Mouse (Mus musculus) embryo, embryonic 10.5 days (tissue): ENCODE measurements around the gene Tubb4a.

Source experiments
- DNase-seq: peaks from one replicate; pipeline ENCODE4 v3.0.0-alpha.2; 2015; ENCODE audit warnings: low spot score

Gene Tubb4a

DNA sequence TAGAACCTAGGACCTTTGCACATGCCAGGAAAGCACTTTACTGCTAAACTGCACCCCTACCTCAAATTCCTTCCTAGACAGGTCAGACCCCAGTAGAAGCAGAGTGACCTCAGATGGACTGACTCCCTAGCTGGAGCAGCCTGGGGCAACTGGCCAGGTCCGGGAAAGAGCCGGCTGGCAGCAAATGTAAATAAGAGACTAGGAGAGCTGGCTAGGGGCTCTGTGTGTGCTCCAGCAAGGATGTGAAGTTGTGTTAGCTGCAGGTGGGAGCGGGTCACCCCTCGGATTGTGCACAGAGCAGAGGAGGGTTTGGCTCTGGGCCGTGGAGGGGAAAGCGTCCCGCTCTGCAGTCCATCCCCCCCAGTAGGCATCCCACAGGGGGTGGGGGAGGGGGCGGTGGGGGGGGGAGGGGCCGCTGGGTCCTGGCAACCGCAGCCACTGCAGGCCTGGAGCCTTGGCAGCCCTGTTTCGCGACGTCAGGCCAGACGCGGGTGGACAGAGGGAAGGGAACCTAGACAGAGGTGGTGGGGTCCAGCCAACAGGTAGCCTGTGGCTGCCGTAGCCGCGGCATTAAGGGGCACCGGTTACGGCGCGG lies 28.6 kb downstream of the Tubb4a start, which contains the start of gene Crb3:
Gene Crb3, plus strand, starts transcription at position 215 of the 595 bp plus-strand sequence.
- peak; percentile 15 for DNase-seq

DNA sequence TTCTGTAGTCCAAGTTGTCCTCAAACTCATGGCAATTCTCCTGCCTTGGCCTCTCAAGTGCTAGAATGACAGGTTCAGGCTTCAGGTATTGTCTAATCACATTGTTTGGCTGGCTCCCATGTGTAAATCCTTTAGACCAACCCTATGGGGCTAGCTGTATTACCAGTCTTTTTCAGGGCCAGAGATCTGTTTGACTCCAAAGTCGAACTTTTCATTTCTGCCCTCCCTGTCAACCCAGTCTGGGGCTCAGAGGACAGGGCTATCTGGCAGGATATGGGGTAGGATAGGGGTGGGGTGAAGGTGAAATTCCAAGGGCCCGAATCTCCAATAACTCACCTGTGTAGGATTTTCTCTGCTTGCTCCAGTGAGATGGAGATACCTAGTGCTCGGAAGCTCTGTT lies 31.3 kb downstream of the Tubb4a start:
- DNase-seq, result no peak

DNA sequence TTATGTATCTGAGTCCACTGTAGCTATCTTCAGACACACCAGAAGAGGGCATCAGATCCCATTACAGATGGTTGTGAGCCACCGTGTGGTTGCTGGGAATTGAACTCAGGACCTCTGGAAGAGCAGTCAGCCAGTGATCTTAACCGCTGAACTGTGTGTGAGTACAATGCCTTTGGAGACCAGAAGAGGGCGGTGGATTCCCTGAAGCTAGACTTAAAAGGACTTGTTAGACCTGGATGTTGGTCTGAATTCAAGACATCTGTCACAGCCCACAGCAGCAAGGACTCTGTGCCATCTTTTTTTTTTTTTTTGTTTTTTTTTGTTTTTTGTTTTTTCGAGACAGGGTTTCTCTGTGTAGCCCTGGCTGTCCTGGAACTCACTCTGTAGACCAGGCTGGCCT lies 35.9 kb downstream of the Tubb4a start:
- peak; percentile 18 for DNase-seq

DNA sequence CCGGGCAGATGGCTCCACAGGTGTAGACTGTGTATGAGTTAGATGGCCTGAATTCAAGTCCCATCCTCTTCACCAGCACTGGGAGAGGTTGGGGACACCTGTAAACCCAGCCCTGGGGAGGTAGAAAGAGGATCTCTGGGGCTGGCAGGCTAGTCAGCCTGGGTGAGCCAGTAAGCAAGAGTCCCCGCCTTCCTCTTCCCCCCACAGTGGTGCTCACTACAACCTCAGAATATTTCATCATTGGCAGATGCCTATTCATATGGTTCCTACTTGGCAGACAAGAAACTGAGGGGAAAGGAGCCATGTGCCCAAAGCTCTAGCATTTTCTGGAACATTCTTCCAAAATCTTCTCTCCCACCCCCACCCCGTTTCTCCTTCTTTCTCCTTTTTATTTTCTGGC lies 38.8 kb downstream of the Tubb4a start:
- no peak for DNase-seq

DNA sequence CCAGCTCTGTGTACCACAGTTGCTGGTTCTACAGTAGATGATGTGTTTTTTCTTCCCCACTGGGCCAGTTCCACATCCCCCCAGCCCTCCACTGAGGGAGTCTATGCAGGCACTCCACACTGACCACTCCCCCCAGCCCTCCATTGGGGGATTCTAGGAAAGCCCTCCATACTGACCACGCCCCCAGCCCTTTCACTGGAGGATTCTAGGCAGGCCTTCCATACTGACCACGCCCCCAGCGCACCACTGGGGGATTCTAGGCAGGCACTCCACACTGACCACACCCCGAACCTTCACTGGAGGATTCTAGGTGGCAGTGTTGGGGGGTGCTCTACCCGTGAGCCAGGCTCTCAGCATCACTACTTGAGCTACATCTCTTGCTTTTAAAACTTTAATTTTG lies 40.2 kb downstream of the Tubb4a start:
- peak; percentile 41 for DNase-seq

DNA sequence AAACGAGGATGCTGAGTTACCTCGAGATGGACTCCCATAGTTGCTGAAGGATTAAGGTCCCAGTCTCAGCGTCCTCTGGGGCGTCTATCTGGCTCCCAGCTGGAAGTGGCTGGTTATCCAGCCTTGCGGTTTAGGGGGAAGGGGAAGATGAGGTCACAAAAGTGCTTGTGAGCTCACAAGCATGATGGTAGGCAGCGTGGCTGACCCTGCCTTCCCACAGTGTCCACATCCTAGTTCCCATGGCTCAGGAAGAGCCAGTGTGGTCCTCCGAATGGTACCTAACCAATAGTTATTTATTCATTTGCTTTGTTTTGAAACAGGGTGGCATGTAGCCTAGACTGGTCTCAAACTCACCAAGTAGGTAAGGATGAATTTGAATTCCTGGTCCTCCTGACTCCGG lies 46.0 kb downstream of the Tubb4a start, which contains the start of gene Slc25a41:
Gene Slc25a41, minus strand, starts transcription at position 101 of the 400 bp plus-strand sequence.
- no peak for DNase-seq

DNA sequence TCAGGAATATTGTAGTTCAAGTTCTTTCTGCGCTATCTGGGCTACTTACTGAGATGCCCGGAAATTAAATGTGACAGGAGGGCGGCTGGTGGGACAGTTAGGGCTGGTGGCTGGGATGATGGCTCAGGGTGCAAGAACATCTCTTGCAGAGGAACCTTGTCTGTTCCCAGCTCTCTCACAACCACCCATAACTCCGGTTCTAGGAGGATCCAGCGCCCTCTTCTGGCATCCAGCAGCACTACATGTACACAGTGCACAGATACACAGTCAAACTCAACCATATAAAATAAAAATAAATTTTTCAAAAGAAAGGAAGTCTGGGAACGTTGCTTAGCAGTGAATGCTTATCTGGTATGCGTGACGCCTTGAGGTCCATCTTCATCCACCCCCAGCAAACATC lies 48.6 kb downstream of the Tubb4a start:
- DNase-seq, result no peak

DNA sequence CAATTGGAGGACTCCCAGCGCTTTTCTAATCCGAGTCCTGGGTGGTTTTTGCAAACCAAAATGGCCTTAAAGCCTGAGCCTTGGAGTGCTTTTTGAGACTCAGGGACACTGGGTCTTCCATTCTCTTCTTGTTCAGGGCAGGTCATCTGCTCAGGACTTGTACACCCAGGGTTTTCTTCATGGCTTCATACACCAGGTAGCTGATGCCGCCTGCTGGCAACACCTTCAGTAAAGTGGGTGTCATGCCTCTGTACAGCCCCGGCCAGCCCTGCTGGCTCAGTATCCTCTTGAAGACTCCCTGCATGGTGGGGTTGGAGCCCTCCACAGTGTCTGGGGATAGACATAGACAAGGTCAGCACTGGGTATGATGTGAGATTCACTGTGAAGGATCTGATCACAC lies 54.7 kb downstream of the Tubb4a start:
- DNase-seq, result peak; percentile 3

DNA sequence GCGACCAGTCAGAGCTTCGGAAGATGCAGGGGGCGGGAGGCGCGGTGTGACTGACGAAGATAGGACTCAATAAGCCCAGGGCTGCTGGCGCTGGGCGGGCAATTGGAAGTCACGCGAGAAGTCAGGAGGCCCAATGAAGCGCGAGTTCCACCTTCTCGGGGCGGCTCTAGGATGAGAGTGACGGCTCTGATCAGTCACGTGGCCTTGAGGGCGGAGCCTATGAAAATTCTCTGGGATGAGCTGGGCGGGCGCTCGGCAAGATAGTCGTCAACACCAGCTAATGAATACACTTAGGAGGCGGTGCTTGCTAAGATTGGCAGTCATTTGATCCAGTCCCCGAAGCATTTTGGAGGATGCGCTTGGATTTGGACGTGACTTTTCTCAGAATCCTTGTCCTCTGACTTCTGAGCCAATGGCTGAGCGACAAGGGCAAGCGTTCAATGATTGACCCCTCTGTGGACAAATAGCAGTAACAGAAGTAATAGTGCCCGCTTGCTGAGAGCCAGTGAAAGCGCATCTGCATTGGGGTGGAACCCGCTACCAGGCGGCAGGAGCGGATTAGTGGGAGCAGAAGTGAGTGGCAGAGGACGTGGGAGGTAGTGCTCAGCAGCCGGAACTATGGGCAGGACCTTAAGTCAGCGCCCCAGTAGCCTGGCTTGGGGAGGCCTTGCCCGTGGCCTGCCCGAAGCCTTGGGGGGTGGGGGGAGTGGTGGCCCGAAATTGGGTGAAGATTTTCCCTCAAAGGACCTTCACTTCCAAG lies 55.7 kb downstream of the Tubb4a start:
- peak; percentile 100 for DNase-seq

DNA sequence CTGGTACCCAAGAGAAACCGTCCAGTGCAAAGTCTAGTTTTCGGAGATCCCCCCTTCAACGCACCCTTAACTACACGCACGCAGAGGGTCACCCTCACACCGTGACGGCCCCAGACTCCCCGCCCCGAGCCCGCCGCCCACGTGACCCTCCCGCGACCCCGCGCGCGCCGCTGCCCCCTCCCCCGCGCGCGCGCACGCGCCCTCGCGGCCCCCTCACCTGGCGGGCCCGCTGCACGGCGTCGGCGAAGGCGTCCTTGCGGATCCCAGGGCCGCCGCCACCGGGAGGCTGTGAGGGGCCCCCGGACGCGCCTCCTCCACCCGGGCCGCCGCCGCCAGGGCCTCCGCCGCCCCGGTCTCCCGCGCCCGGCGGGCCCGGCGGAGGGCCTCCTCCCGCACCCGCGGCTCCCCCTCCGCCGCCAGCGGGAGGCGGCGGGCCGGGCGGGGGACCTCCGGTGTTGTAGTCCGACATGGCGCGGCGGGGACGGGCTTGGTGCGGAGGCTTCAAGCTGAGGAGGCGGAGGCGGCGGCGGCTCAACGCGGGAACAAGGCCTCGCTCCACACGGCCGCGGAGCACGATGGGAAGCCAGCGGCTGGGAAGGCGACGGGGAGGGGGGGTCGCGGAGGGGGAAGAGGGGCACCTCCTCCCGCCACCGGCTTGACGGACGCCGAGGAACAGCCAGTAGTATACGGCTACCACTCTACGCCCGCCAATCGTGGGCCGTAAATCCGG lies 56.5 kb downstream of the Tubb4a start, which contains the start of gene Khsrp:
Gene Khsrp, minus strand, starts transcription at position 592 of the 730 bp plus-strand sequence.
- DNase-seq, result peak; percentile 66
